Mouse (Mus musculus) stomach, postnatal 0 days (tissue): ENCODE measurements around the gene Rptor. TPM values are rescaled to one million over a fixed set of nuclear protein-coding genes. Genes with fewer than 3 reads are reported as not detected.

Source experiments
- ATAC-seq: fragments of 200-750 bp; cut with Nextera tagmentation; 2 replicates; pipeline ENCODE4 v1.8.0; 2017; ENCODE audit not compliant: low FRiP score, low TSS enrichment
- DNase-seq: peaks from one replicate; pipeline ENCODE4 v3.0.0-alpha.2; 2016; ENCODE audit warnings: low spot score
- H3K27ac ChIP-seq: fragments of 300-500 bp; sonication (generic); replicated peaks from 2 replicates; pipeline ENCODE4 v1.5.1; 2014; ENCODE audit warnings: mild to moderate bottlenecking, control low read depth
- H3K27me3 ChIP-seq: fragments of 300-500 bp; sonication (generic); 2 replicates; pipeline ENCODE4 v1.6.1; 2014; ENCODE audit warnings: low read length; ENCODE audit not compliant: control insufficient read depth, insufficient read depth
- H3K36me3 ChIP-seq: fragments of 300-500 bp; sonication (generic); 2 replicates; pipeline ENCODE4 v1.6.1; 2014; ENCODE audit warnings: low read length, mixed read lengths; ENCODE audit not compliant: control insufficient read depth, insufficient read depth
- H3K4me1 ChIP-seq: fragments of 300-500 bp; sonication (generic); replicated peaks from 2 replicates; pipeline ENCODE4 v1.6.1; 2014; ENCODE audit warnings: antibody characterized with exemption; ENCODE audit not compliant: control insufficient read depth, insufficient read depth
- H3K4me2 ChIP-seq: fragments of 300-500 bp; sonication (generic); replicated peaks from 2 replicates; pipeline ENCODE4 v1.6.1; 2014; ENCODE audit warnings: low read depth, mild to moderate bottlenecking, control low read depth, moderate library complexity
- H3K4me3 ChIP-seq: fragments of 300-500 bp; sonication (generic); 2 replicates; pipeline ENCODE4 v1.5.1; 2014; ENCODE audit warnings: low read depth, low read length, control low read depth
- H3K9ac ChIP-seq: fragments of 300-500 bp; sonication (generic); 2 replicates; pipeline ENCODE4 v1.6.1; 2014; ENCODE audit warnings: mild to moderate bottlenecking, low read length, control low read depth, mixed read lengths
- H3K9me3 ChIP-seq: fragments of 300-500 bp; sonication (generic); 2 replicates; pipeline ENCODE4 v1.6.1; 2016; ENCODE audit warnings: low read length; ENCODE audit not compliant: control insufficient read depth
- CTCF ChIP-seq: IDR thresholded peaks from 2 replicates; pipeline ENCODE4 v1.5.1; 2016; ENCODE audit warnings: antibody characterized with exemption, low read depth, mild to moderate bottlenecking, moderate library complexity
- EP300 ChIP-seq: optimal IDR thresholded peaks from 2 replicates; pipeline ENCODE3; 2016; ENCODE audit warnings: antibody characterized with exemption
- WGBS: fragments of 180-500 bp; shearing (Covaris S2); extraction: QIAGEN DNeasy Blood & Tissue Kit; methylation state at CpG from one replicate; pipeline ENCODE4 v1.1.7; 2014; 5-methylcytosine and 5-hydroxymethylcytosine counted together
- polyA plus RNA-seq: library from polyadenylated mRNA; unstranded; fragments of >200 nt; fragmentation: Nextera tagmentation; extraction: Ambion mirVana; gene quantifications from 2 replicates; pipeline ENCODE4 v1.2.1, GENCODE M21; 2015

Gene Rptor
- polyA plus RNA-seq, 1 experiment from 2014 or later = 3.7 TPM

DNA sequence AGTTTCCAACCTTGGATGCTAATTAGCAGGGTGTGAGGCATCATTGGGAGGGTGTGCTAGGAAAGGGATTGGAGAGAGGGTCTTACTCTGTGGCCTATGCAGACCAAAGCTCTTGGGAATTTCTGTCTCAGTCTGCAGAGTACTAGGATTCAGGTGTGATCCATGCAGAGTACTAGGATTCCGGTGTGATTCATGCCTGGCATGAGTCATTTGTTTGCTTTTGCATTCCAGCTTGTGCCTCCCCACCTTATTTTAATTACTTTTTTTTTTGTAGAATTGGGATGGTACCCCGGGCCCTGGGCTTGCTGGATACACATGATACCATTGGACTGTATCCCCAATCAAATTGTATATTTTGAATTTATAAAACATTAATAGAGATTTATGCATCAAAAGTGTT, 93.7 kb downstream of the Rptor start:
- ATAC-seq (0 out of 2 replicates have a peak, but pooled peaks have one; percentile 32), DNase-seq (no peak)
- Histone ChIP-seq H3K4me3 (no peak overlapping the region), H3K9me3 (no peaks in the 10 kb centered on the region), H3K27me3 (no peaks in the 10 kb centered on the region), H3K4me1 (no peaks in the 10 kb centered on the region), H3K36me3 (no peaks in the 10 kb centered on the region), H3K4me2 (no peak overlapping the region), H3K9ac (no peak overlapping the region), H3K27ac (no peak overlapping the region)
- 53% methylated on average over 2 of the region's 2 CpGs for WGBS
- TF ChIP-seq EP300 (no peak), CTCF (no peak)

- ATAC-seq (no peak), DNase-seq (no peak)
- Histone ChIP-seq H3K27ac (no peak overlapping the region), H3K9ac (no peak overlapping the region), H3K36me3 (no peaks in the 10 kb centered on the region), H3K4me3 (no peak overlapping the region), H3K27me3 (no peaks in the 10 kb centered on the region), H3K9me3 (no peaks in the 10 kb centered on the region), H3K4me2 (no peak overlapping the region), H3K4me1 (no peaks in the 10 kb centered on the region)
- TF ChIP-seq EP300 (no peak), CTCF (no peak)
- 72% methylated on average over 4 of the region's 6 CpGs for WGBS
These were observed 102.8 kb downstream of the Rptor start for GRCm38 (mm10) chr11:119705381-119706066.

DNA sequence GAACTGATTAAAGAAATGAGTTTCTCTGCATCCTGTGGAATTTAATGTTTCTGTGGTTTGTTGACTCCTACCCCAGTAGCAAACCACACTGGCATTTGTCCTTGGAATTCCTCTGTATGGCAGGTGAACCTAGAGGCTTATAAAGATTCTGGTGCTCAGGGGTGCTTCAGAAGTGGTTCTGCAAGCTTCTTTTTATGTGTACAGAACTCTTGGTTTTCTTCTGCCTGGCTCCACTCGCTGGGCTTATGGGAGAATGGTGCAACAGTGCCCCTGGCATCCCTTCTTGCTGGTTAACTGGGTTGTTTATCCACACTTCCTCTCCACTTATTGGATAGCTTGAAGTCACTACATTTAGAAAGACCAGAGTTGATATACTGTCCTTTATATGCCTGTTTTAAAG, 104.6 kb downstream of the Rptor start:
- TF ChIP-seq EP300 (no peak), CTCF (no peak)
- 88% methylated on average over 1 of the region's 1 CpGs for WGBS
- Histone ChIP-seq H3K36me3 (no peaks in the 10 kb centered on the region), H3K4me1 (no peaks in the 10 kb centered on the region), H3K9me3 (no peaks in the 10 kb centered on the region), H3K27me3 (no peaks in the 10 kb centered on the region), H3K4me2 (no peak overlapping the region), H3K4me3 (no peak overlapping the region), H3K27ac (no peak overlapping the region), H3K9ac (no peak overlapping the region)
- DNase-seq (no peak), ATAC-seq (no peak)

DNA sequence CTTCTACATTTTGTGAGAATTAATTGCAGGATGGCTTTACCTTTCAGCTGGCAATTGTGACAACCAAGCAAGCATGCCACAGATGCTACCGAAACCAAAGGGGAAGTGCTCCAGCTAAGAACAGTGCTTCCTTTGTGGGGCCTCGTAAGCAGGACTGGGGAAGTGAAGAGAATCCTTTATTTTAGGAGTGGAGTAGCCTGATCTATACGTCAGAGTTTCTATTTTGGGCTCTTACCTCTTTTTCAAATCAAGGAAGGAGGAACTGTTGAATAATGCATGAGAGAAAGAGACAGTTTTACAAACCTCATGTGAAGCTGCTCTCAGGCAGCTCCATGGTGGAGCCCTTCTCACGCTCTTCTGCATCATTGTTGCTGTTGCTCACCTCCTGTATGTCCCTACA, 106.5 kb downstream of the Rptor start:
- 62% methylated on average over 4 of the region's 4 CpGs for WGBS
- no peak overlapping the region for H3K4me2 ChIP-seq
- no peaks in the 10 kb centered on the region for H3K9me3 ChIP-seq
- H3K4me3 ChIP-seq = no peak overlapping the region
- H3K4me1 ChIP-seq = no peaks in the 10 kb centered on the region
- DNase-seq (no peak), ATAC-seq (no peak)
- H3K27me3 ChIP-seq = no peaks in the 10 kb centered on the region
- H3K27ac ChIP-seq = no peak overlapping the region
- H3K36me3 ChIP-seq = no peaks in the 10 kb centered on the region
- TF ChIP-seq CTCF (no peak), EP300 (no peak)
- H3K9ac ChIP-seq = no peak overlapping the region

DNA sequence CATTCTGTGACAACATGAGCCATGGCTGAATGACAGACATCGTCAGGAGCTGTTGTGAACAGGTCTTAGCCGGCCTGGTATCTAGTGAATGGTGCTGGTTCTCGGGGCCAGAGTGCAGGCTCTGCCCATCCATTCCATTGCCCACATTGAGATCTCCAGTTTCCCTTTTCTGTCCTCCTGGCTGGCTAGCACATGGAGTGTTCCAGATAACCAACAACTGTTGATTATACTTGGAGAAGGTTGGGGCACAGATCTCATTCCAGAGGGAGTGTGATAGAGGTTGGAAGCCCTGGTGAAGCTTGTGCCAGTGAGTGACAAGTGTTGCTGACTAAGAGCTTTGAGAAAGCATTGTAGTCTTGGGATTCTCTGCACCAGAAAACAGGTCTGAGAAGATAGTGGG, 107.6 kb downstream of the Rptor start:
- Histone ChIP-seq H3K36me3 (no peaks in the 10 kb centered on the region), H3K4me1 (no peaks in the 10 kb centered on the region), H3K9me3 (no peaks in the 10 kb centered on the region), H3K27ac (no peak overlapping the region), H3K4me2 (no peak overlapping the region), H3K27me3 (no peaks in the 10 kb centered on the region), H3K4me3 (no peak overlapping the region), H3K9ac (no peak overlapping the region)
- no peak for DNase-seq
- no peak for ATAC-seq
- WGBS = 94% methylated on average over 3 of the region's 3 CpGs
- no peak for TF ChIP-seq EP300
- TF ChIP-seq CTCF = no peak

GRCm38 (mm10) chr11:119710822-119711221, 108.1 kb downstream of the Rptor start:
- ATAC-seq (no peak), DNase-seq (no peak)
- H3K4me1 ChIP-seq = no peaks in the 10 kb centered on the region

More at GRCm38 (mm10) chr11:119710822-119711221, 108.1 kb downstream of the Rptor start:
- no peak overlapping the region for H3K4me2 ChIP-seq
- H3K36me3 ChIP-seq = no peaks in the 10 kb centered on the region
- no peaks in the 10 kb centered on the region for H3K27me3 ChIP-seq
- TF ChIP-seq CTCF (no peak), EP300 (no peak)
- no peak overlapping the region for H3K27ac ChIP-seq
- H3K9ac ChIP-seq = no peak overlapping the region
- H3K4me3 ChIP-seq = no peak overlapping the region
- WGBS = 78% methylated on average over 5 of the region's 5 CpGs
- no peaks in the 10 kb centered on the region for H3K9me3 ChIP-seq
